Mouse (Mus musculus): ENCODE results near the gene Mgll.
A peak's percentile ranks its signal among the peaks of the same experiment; 100 is the strongest.

Gene Mgll

GRCm38 (mm10) chr6:88724313-88725195 lies at the start of gene Mgll:
Gene Mgll, plus strand, starts transcription at chr6:88724412.
- peaks cover 7% of the 10 kb centered on the region for H3K4me1 ChIP-seq (replicated peaks; ENCODE audit: low read depth, low read length)
- peaks cover 65% of the 10 kb centered on the region for H3K27me3 ChIP-seq (ENCODE audit: insufficient read depth, low read length)
- peak within 1 kb of the TSS; percentile 89 for H3K4me3 ChIP-seq (replicated peaks; ENCODE audit: low read length)
- no peak for TF ChIP-seq POU5F1 (IDR thresholded peaks at IDR 0.05; ENCODE audit: borderline replicate concordance, low read length)
- no peak for TF ChIP-seq NANOG (IDR thresholded peaks at IDR 0.05; ENCODE audit: borderline replicate concordance, low read length)
- TF ChIP-seq CTCF (conservative IDR thresholded peaks at IDR 0.05; ENCODE audit: low read length): no peak
- peaks cover 5% of the 10 kb centered on the region; the same call in 1 of the 2 replicates for H3K9me3 ChIP-seq (ENCODE audit: low read length)
- no peaks in the 10 kb centered on the region for H3K36me3 ChIP-seq (ENCODE audit: insufficient read depth, low read length)

GRCm38 (mm10) chr6:88675815-88676214 lies 48.4 kb upstream of the Mgll start:
- peaks cover 13% of the 10 kb centered on the region for H3K9me3 ChIP-seq (ENCODE audit: low read length)
- H3K4me1 ChIP-seq (replicated peaks; ENCODE audit: low read depth, low read length): no peaks in the 10 kb centered on the region
- TF ChIP-seq NANOG (IDR thresholded peaks at IDR 0.05; ENCODE audit: borderline replicate concordance, low read length) (no peak), CTCF (conservative IDR thresholded peaks at IDR 0.05; ENCODE audit: low read length) (no peak), POU5F1 (IDR thresholded peaks at IDR 0.05; ENCODE audit: borderline replicate concordance, low read length) (no peak)
- H3K36me3 ChIP-seq (ENCODE audit: insufficient read depth, low read length): no peaks in the 10 kb centered on the region
- no peak overlapping the region for H3K4me3 ChIP-seq (replicated peaks; ENCODE audit: low read length)
- no peaks in the 10 kb centered on the region for H3K27me3 ChIP-seq (ENCODE audit: insufficient read depth, low read length)

DNA sequence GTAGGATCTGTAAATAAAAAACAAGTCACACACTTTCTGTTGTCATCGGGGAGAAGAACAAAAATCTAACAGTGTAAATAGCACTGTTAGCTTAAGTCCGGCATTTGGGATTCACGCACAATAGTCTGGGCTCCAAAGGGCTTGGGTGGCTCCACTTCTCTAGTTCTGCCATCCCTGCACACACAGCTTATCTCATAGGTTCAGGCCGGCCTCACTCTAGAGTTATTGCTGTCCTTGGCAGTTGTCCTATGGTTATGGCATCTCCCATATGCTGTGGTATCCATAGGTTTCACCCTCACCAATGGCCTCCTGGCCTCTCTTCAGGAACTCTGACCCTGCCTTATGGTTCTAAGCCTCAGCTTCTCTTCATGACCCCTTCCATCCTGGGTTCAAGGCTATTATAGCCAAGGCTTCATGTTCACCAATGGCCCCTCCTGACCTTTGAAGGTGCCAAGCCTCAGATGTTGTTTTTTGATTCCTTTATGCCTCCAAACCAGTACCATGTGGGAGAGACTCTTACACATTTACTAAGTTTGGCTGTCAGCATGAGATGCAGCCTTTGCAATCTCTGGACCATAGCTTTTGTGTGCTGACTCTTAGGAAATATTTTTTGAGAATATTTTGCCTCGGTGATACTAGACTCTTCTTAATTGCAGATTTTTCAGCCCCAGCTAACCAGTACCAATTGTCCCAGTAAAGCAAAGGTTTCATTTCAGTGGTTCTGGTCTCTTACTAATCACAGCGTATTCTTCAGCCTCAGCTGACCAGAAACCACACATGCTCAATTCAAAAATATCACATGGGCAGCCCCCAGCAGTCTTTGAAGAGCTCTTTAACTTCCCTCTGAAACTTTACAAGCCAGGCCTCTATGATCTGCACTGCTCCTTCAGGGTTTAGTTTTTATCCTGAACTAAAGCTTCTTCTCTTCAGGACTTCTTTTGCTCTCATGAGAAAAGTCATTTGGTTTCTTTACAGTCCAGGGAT lies 47.2 kb upstream of the Mgll start:
- no peak overlapping the region for H3K4me3 ChIP-seq (replicated peaks; ENCODE audit: low read length)
- TF ChIP-seq CTCF (conservative IDR thresholded peaks at IDR 0.05; ENCODE audit: low read length) (no peak), POU5F1 (IDR thresholded peaks at IDR 0.05; ENCODE audit: borderline replicate concordance, low read length) (no peak), NANOG (IDR thresholded peaks at IDR 0.05; ENCODE audit: borderline replicate concordance, low read length) (no peak)
- H3K27me3 ChIP-seq (ENCODE audit: insufficient read depth, low read length): no peaks in the 10 kb centered on the region
- no peaks in the 10 kb centered on the region for H3K4me1 ChIP-seq (replicated peaks; ENCODE audit: low read depth, low read length)
- no peaks in the 10 kb centered on the region for H3K36me3 ChIP-seq (ENCODE audit: insufficient read depth, low read length)
- peaks cover 13% of the 10 kb centered on the region for H3K9me3 ChIP-seq (ENCODE audit: low read length)

- Histone ChIP-seq H3K36me3 (ENCODE audit: insufficient read depth, low read length) (no peaks in the 10 kb centered on the region), H3K9me3 (ENCODE audit: low read length) (peaks cover 13% of the 10 kb centered on the region), H3K27me3 (ENCODE audit: insufficient read depth, low read length) (no peaks in the 10 kb centered on the region), H3K4me1 (replicated peaks; ENCODE audit: low read depth, low read length) (no peaks in the 10 kb centered on the region), H3K4me3 (replicated peaks; ENCODE audit: low read length) (no peak overlapping the region)
- TF ChIP-seq POU5F1 (IDR thresholded peaks at IDR 0.05; ENCODE audit: borderline replicate concordance, low read length): no peak
- no peak for TF ChIP-seq CTCF (conservative IDR thresholded peaks at IDR 0.05; ENCODE audit: low read length)
- no peak for TF ChIP-seq NANOG (IDR thresholded peaks at IDR 0.05; ENCODE audit: borderline replicate concordance, low read length)
Measured at GRCm38 (mm10) chr6:88677738-88678137, 46.5 kb upstream of the Mgll start.

DNA sequence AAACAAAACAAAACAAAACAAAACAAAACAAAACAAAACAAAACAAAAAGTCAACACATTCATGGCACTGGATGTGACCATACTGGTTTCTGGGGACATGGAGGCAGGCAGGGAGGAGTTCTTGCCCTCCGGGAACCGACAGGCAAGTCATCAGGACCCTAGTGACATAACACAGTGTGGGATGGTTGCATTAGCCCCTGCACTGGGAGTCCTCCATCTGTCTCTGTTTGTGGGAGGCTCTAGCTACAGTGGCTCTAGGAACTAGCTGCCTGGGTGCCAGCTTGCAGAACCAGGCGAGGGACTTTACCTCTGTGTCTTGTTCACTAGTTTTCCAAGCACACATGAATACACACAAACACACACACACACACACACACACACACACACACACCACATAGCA lies 43.2 kb upstream of the Mgll start:
- no peaks in the 10 kb centered on the region for H3K27me3 ChIP-seq (ENCODE audit: insufficient read depth, low read length)
- H3K4me3 ChIP-seq (replicated peaks; ENCODE audit: low read length): no peak overlapping the region
- no peaks in the 10 kb centered on the region for H3K4me1 ChIP-seq (replicated peaks; ENCODE audit: low read depth, low read length)
- H3K36me3 ChIP-seq (ENCODE audit: insufficient read depth, low read length): no peaks in the 10 kb centered on the region
- no peak for TF ChIP-seq NANOG (IDR thresholded peaks at IDR 0.05; ENCODE audit: borderline replicate concordance, low read length)
- no peak for TF ChIP-seq CTCF (conservative IDR thresholded peaks at IDR 0.05; ENCODE audit: low read length)
- no peak for TF ChIP-seq POU5F1 (IDR thresholded peaks at IDR 0.05; ENCODE audit: borderline replicate concordance, low read length)
- H3K9me3 ChIP-seq (ENCODE audit: low read length): peaks cover 13% of the 10 kb centered on the region

DNA sequence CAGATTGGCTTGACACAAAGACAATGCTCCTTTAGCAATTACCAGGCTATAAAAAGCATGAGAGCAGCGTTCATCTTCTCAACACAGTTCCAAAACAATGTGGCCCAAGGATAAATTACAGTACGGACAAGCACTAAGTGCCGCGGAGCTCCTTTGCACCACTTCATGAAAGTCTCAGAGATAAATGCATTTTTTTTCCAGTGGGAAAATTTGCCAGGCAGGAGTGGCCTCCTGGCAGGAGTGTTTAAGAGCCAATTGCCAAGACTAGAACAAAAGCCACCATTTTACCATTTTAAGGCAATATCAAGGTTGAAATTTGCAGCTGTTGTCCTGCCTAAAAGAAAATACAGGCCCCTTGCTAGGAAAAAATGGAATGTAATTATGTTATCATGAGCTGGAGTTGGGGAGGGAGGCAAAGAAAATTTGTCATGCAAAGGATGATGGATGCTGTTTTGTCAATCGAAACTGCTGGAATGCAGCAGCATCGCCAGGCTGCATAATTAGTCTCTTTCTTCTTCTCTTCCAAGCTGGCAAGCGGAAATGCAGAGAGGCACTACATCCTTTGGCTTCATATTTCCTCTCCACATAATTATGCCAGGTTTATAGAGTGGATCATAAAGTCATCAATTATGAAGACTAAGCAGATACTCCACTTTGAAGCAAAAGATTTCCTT lies 40.7 kb upstream of the Mgll start:
- Histone ChIP-seq H3K4me1 (replicated peaks; ENCODE audit: low read depth, low read length) (no peaks in the 10 kb centered on the region), H3K9me3 (ENCODE audit: low read length) (peaks cover 13% of the 10 kb centered on the region), H3K36me3 (ENCODE audit: insufficient read depth, low read length) (no peaks in the 10 kb centered on the region), H3K27me3 (ENCODE audit: insufficient read depth, low read length) (no peaks in the 10 kb centered on the region), H3K4me3 (replicated peaks; ENCODE audit: low read length) (no peak overlapping the region)
- no peak for TF ChIP-seq CTCF (conservative IDR thresholded peaks at IDR 0.05; ENCODE audit: low read length)
- TF ChIP-seq NANOG (IDR thresholded peaks at IDR 0.05; ENCODE audit: borderline replicate concordance, low read length): no peak
- no peak for TF ChIP-seq POU5F1 (IDR thresholded peaks at IDR 0.05; ENCODE audit: borderline replicate concordance, low read length)

DNA sequence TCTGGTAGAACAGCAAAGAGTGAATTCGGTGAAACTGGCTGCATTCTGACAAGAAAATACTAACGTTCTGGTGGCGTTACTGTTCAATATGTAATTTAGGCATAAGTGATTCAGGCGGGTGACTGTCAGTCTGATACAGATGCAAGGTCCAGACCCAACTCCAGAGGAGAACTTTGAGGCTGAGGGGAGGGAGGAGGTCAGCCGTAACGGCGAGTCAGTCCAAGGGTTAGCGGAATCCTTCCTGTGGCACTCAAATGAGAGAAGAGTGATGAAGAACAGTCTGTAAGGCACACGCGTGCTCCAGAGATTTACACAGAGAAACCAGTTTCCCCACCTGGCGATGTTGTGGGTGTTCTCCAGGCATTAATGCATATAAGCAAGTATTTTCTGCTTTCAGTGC lies 36.0 kb upstream of the Mgll start:
- Histone ChIP-seq H3K36me3 (ENCODE audit: insufficient read depth, low read length) (no peaks in the 10 kb centered on the region), H3K27me3 (ENCODE audit: insufficient read depth, low read length) (no peaks in the 10 kb centered on the region), H3K9me3 (ENCODE audit: low read length) (peaks cover 16% of the 10 kb centered on the region), H3K4me3 (replicated peaks; ENCODE audit: low read length) (no peak overlapping the region), H3K4me1 (replicated peaks; ENCODE audit: low read depth, low read length) (no peaks in the 10 kb centered on the region)
- no peak for TF ChIP-seq POU5F1 (IDR thresholded peaks at IDR 0.05; ENCODE audit: borderline replicate concordance, low read length)
- TF ChIP-seq NANOG (IDR thresholded peaks at IDR 0.05; ENCODE audit: borderline replicate concordance, low read length): no peak
- no peak for TF ChIP-seq CTCF (conservative IDR thresholded peaks at IDR 0.05; ENCODE audit: low read length)
